Mouse (Mus musculus): Measurements from ENCODE around the gene Srpr. TPM values are rescaled to one million over a fixed set of nuclear protein-coding genes. Genes with fewer than 3 reads are reported as not detected.

Gene Srpr
- total and polyA plus RNA-seq, 3 experiments: 67.6 to 96.3 (median 82.4) TPM

DNA sequence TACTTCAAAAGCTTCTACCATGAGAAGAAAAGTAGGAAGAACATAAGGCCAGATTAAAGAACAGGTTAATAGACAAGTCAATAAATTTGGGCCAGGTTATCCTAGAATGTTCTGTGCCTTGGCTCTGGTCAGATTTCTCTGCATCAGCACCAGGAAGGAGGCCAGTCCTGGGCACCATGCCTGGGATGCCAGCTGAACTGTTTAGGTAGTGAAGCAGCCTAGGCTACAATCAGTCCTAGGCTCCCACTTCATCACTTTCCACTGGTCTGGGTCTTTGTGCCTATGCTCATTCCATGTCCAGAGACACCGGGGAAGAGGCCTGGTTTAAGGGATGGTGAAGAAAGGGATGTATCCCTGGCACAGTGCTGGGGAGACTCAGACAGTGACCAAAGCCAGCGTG, 4.4 kb downstream of the Srpr start:
- intact Hi-C loops (cut with DNase I): loop anchor here (10.0 kb wide), 2 partner anchors 220 to 360 kb away; partner anchors contain the start of gene Cdon

GRCm38 (mm10) chr9:35210542-35211474, 10.8 kb downstream of the Srpr start, which contains the start of gene Foxred1:
TSS of gene Foxred1 (minus strand) at chr9:35211055.
- intact Hi-C loops (cut with DNase I): loop anchor here (1.0 to 5.0 kb wide), 3 partner anchors 11 to 56 kb away; partner anchors contain the start of genes Dcps, Fam118b, Rpusd4 and Srpr
- H3K36me3 ChIP-seq (ENCODE audit: control insufficient read depth, insufficient read depth, low read length): no peaks in the 10 kb centered on the region; the same call in 1 of the 2 replicates
- no peaks in the 10 kb centered on the region for H3K27me3 ChIP-seq (ENCODE audit: control insufficient read depth, insufficient read depth, low read length)
- peak within 1 kb of the TSS; percentile 93 for H3K4me3 ChIP-seq
- TF ChIP-seq CTCF (IDR thresholded peaks at IDR 0.05): no peak
- peak; percentile 97 for TF ChIP-seq POLR2A (IDR thresholded peaks at IDR 0.05; ENCODE audit: insufficient read depth, low read depth, low read length)
- no peaks in the 10 kb centered on the region for H3K79me2 ChIP-seq (replicated peaks; ENCODE audit: control insufficient read depth, insufficient read depth, low read length)
- peak within 1 kb of the TSS; percentile 98 for H3K27ac ChIP-seq
- peak within 1 kb of the TSS; percentile 93 for H3K9ac ChIP-seq (ENCODE audit: low read depth, low read length)
- 1% methylated on average over 71 of the region's 72 CpGs for WGBS
- peak; percentile 98 to 99 for DNase-seq
- peaks cover 2% of the 10 kb centered on the region for H3K4me1 ChIP-seq (ENCODE audit: control insufficient read depth, insufficient read depth, low read length)

More for the DNA sequence above, 4.4 kb downstream of the Srpr start:
- no peak for TF ChIP-seq CTCF (IDR thresholded peaks at IDR 0.05)
- TF ChIP-seq POLR2A (IDR thresholded peaks at IDR 0.05; ENCODE audit: insufficient read depth, low read depth, low read length): no peak
- TF ChIP-seq EP300 (IDR thresholded peaks at IDR 0.05; ENCODE audit: insufficient read depth, low read depth, low read length): no peak
- WGBS: 100% methylated on average over 2 of the region's 2 CpGs
- Histone ChIP-seq H3K27me3 (ENCODE audit: control insufficient read depth, insufficient read depth, low read length) (no peaks in the 10 kb centered on the region), H3K4me1 (ENCODE audit: control insufficient read depth, insufficient read depth, low read length) (peaks cover 4% of the 10 kb centered on the region), H3K36me3 (ENCODE audit: control insufficient read depth, insufficient read depth, low read length) (no peaks in the 10 kb centered on the region), H3K27ac (no peak overlapping the region), H3K9ac (ENCODE audit: low read depth, low read length) (no peak overlapping the region), H3K4me3 (no peak overlapping the region), H3K79me2 (replicated peaks; ENCODE audit: control insufficient read depth, insufficient read depth, low read length) (no peaks in the 10 kb centered on the region)
- DNase-seq: no peak

DNA sequence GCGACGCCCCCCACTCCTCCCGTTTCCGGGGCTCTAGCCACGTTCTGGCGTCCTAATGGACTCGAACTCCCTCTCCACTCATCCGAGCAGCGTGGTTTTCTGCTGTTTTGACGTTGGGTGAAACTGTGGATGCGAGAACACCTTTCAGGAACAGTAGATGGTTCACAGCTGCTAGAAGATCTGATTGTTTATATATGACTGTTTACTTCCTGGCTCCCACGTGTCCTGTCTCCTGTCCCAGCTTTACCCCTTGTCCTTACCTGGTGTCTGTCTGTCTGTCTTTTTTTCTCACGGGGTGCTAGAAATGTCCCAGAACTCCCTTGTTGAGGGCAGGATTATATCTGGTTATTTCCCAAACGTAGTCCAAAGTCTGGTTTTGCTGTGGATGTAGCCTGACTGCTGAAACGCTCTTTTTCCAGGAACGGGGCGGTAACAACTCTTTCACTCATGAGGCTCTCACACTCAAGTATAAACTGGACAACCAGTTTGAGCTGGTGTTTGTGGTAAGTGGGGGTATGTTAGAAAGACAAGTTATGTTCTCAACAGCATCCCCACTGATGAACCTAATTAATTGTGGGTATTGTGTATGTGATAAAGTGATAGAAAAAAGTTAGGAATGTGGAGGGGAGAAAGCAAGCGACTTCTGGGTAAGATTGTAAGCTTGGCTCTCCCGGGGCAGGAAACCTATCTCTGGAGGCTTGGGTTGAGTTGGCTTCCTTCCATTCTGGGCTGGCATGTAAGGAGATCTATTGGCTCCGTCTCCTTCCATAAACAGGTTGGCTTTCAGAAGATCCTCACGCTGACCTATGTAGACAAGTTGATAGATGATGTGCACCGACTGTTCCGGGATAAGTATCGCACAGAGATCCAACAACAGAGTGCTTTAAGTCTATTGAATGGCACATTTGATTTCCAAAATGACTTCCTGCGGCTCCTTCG, 11.9 kb downstream of the Srpr start:
- Histone ChIP-seq H3K36me3 (ENCODE audit: control insufficient read depth, insufficient read depth, low read length) (no peaks in the 10 kb centered on the region; the same call in none of the 2 replicates), H3K4me1 (ENCODE audit: control insufficient read depth, insufficient read depth, low read length) (peaks cover 2% of the 10 kb centered on the region), H3K79me2 (replicated peaks; ENCODE audit: control insufficient read depth, insufficient read depth, low read length) (no peaks in the 10 kb centered on the region), H3K27me3 (ENCODE audit: control insufficient read depth, insufficient read depth, low read length) (no peaks in the 10 kb centered on the region), H3K27ac (peak overlapping the region; percentile 95), H3K9ac (ENCODE audit: low read depth, low read length) (peak overlapping the region; percentile 93), H3K4me3 (peak overlapping the region; percentile 93)
- intact Hi-C loops (cut with DNase I): loop anchor here (5.0 kb wide), 2 partner anchors 35 to 55 kb away; partner anchors contain the start of genes Dcps, Fam118b and Rpusd4
- TF ChIP-seq CTCF (IDR thresholded peaks at IDR 0.05): no peak
- TF ChIP-seq POLR2A (IDR thresholded peaks at IDR 0.05; ENCODE audit: insufficient read depth, low read depth, low read length): no peak
- TF ChIP-seq EP300 (IDR thresholded peaks at IDR 0.05; ENCODE audit: insufficient read depth, low read depth, low read length): no peak
- DNase-seq: no peak
- 18% methylated on average over 26 of the region's 26 CpGs for WGBS

GRCm38 (mm10) chr9:35217963-35218362, 18.0 kb downstream of the Srpr start:
- peak overlapping the region; percentile 74 for H3K27ac ChIP-seq
- H3K79me2 ChIP-seq (replicated peaks; ENCODE audit: control insufficient read depth, insufficient read depth, low read length): no peaks in the 10 kb centered on the region
- peaks cover 15% of the 10 kb centered on the region for H3K36me3 ChIP-seq (ENCODE audit: control insufficient read depth, insufficient read depth, low read length)
- H3K9ac ChIP-seq (ENCODE audit: low read depth, low read length): no peak overlapping the region
- TF ChIP-seq EP300 (IDR thresholded peaks at IDR 0.05; ENCODE audit: insufficient read depth, low read depth, low read length) (no peak), CTCF (IDR thresholded peaks at IDR 0.05) (no peak), POLR2A (IDR thresholded peaks at IDR 0.05; ENCODE audit: insufficient read depth, low read depth, low read length) (0 out of 2 replicates have a peak, but pooled peaks have one; percentile 13)
- no peaks in the 10 kb centered on the region for H3K27me3 ChIP-seq (ENCODE audit: control insufficient read depth, insufficient read depth, low read length)
- no peak overlapping the region for H3K4me3 ChIP-seq
- 39% methylated on average over 1 of the region's 1 CpGs for WGBS
- no peak for DNase-seq
- peaks cover 2% of the 10 kb centered on the region for H3K4me1 ChIP-seq (ENCODE audit: control insufficient read depth, insufficient read depth, low read length)
- intact Hi-C loops (cut with DNase I): no loop called here

DNA sequence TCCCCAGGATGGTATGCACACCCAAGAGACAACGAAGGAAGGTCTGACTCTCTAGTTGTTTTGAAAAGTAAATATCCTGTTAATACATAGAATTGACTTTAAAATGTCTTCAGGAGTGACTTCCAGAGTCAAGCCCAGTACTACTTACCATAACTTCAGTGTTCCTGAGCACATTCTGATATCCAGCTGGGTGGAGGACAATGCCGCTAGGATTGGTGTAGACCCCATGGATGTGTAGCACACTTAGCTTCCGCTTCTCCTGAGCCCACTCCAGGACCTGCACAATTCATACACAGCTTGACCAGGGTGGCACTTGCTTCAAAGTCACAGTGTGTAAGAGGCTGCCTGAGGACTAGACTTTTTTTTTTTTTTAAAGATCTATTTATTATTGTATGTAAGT, 23.5 kb downstream of the Srpr start:
- Histone ChIP-seq H3K36me3 (ENCODE audit: control insufficient read depth, insufficient read depth, low read length) (peaks cover 6% of the 10 kb centered on the region), H3K27me3 (ENCODE audit: control insufficient read depth, insufficient read depth, low read length) (no peaks in the 10 kb centered on the region), H3K79me2 (replicated peaks; ENCODE audit: control insufficient read depth, insufficient read depth, low read length) (no peaks in the 10 kb centered on the region), H3K9ac (ENCODE audit: low read depth, low read length) (no peak overlapping the region), H3K4me1 (ENCODE audit: control insufficient read depth, insufficient read depth, low read length) (no peaks in the 10 kb centered on the region), H3K27ac (no peak overlapping the region), H3K4me3 (no peak overlapping the region)
- DNase-seq: no peak
- WGBS: 93% methylated on average over 3 of the region's 3 CpGs
- intact Hi-C loops (cut with DNase I): no loop called here
- no peak for TF ChIP-seq CTCF (IDR thresholded peaks at IDR 0.05)
- no peak for TF ChIP-seq POLR2A (IDR thresholded peaks at IDR 0.05; ENCODE audit: insufficient read depth, low read depth, low read length)
- no peak for TF ChIP-seq EP300 (IDR thresholded peaks at IDR 0.05; ENCODE audit: insufficient read depth, low read depth, low read length)

Data from heart, adult 2 months (tissue).